Mouse (Mus musculus) myocyte (in vitro differentiated cells): Measurements from ENCODE around the gene Ltb4r1.

Experiments
- CEBPB ChIP-seq: IDR thresholded peaks from 2 replicates; pipeline ENCODE4 v1.6.1; 2011; ENCODE audit warnings: mild to moderate bottlenecking, moderate library complexity; ENCODE audit not compliant: poor library complexity, insufficient read depth, severe bottlenecking
- E2F4 ChIP-seq: IDR thresholded peaks from one replicate; pipeline ENCODE4 v1.6.1; 2011; ENCODE audit warnings: mild to moderate bottlenecking, control low read depth, moderate library complexity; ENCODE audit not compliant: insufficient read depth
- MAX ChIP-seq: IDR thresholded peaks from one replicate; pipeline ENCODE4 v1.6.1; 2011; ENCODE audit warnings: low read depth, mild to moderate bottlenecking, control low read depth
- POLR2A ChIP-seq: IDR thresholded peaks from one replicate; pipeline ENCODE4 v1.6.1; 2011; ENCODE audit warnings: low read depth, mild to moderate bottlenecking, control low read depth, moderate library complexity; ENCODE audit not compliant: insufficient read length
- POLR2AphosphoS2 ChIP-seq: IDR thresholded peaks from one replicate; pipeline ENCODE4 v1.6.1; 2011; ENCODE audit warnings: low read depth, control low read depth; ENCODE audit not compliant: insufficient read length
- TCF12 ChIP-seq: IDR thresholded peaks from one replicate; pipeline ENCODE4 v1.6.1; 2011; ENCODE audit warnings: mild to moderate bottlenecking, control low read depth; ENCODE audit not compliant: poor library complexity, insufficient read depth, severe bottlenecking
- USF1 ChIP-seq: IDR thresholded peaks from one replicate; pipeline ENCODE4 v1.6.1; 2011; ENCODE audit warnings: low read depth, mild to moderate bottlenecking, control low read depth, moderate library complexity

DNA sequence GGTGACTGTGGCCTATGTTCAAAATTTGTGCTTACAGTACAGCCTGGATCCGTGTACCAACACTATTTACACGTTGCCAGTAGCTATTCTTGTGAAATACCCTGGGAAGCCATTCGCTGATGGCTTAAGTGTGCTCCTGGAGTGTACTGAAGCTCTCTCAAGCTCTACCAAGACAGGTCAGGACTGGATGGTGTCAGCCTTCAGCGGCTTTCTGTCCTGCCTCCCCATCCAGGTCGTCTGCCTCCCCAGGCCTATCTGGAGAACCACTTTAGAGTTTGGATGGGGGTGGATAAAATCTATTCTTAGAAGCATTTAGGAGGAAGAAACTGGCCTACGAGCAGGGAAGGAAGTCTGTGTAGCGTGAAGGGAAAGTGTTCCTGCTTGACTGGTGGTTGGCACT lies 2.6 kb upstream of the Ltb4r1 start:
- TF ChIP-seq USF1 (no peak), POLR2A (no peak), CEBPB (no peak), POLR2AphosphoS2 (no peak), E2F4 (no peak), MAX (no peak), TCF12 (no peak)
